Mouse (Mus musculus) layer of hippocampus, adult 9-10 months (tissue): ENCODE data around the gene Alg9.

ENCODE experiments used
- DNase-seq: peaks from one replicate; pipeline ENCODE4 v3.0.0; 2022; ENCODE audit warnings: low spot score

The Alg9 gene

DNA sequence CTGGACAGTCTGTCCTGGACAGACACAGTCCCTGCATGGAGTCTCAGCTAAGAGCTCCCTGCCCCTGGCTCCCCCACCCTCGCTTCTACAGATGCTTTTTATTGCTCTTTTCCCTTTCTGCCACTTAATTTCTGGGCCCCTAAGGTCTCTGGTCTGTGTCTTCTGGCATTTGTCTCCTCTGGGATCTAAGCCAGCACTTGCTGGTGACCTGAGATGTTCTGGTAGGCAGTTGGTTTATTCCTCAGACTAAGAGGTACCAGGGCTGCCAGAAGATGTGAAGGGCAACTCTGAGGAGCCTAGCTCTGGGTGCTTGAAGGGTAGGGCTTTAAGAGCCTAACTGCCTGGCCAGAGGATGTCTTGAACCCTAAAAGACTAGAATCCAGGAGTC, 110.8 kb downstream of the Alg9 start:
- no peak for DNase-seq

DNA sequence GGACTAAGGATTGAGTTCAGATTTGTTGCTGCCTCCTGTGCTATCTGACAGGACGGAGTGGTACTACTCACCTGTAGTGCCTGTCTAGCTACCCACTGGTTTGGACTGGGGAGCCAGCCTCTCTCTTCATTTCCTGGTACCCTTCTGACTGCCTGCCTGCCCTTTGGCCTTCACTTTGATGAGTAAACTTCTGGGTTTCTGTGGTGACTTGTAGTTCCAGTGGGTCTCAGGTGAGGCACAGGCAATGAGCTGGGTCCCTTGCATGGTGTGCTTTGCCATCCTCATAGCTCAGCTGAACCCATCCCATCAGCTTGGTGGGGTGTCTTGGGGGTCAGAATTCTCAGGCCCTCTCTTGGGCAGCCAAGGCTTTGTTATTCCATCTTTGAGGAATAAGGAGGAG, 112.1 kb downstream of the Alg9 start:
- DNase-seq, result no peak

DNA sequence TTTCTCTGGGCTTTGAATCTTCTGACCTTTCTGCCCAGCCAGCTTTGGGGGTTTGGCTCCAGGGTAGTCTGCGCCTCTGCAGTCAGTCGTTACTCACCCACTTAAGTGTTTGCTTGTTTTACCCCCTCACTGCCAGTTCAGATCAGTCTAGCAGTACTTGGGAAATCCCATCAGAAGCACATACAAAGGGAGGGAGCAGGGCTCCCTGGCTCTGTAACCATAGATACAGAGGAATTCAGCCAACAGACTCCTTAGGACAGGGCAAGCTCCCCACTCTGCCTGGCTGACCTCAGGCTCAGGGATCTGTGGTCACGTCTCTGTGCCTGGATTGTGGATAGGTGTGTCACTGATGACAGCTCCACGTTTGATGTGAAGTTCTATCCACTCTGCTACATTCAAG, 112.5 kb downstream of the Alg9 start:
- no peak for DNase-seq

DNA sequence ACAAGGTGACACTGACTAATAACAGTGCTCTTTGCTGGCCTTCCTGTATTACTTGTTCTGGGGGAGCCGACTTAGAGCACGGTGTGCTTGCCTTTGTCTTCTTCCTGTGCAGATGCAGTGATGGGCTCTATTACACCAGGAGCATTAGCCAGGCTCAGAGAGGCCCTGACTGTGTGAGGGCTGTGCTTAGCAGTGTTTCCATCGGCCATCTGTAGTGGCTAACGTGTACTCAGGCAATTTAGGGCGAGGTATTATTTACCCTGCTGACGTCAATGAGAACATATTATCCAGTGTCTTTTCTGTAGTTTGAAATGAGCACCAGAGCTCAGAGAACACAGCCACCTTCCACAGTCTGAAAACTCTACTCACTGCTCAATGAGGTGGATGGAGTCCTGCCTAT, 114.4 kb downstream of the Alg9 start:
- DNase-seq, result no peak

DNA sequence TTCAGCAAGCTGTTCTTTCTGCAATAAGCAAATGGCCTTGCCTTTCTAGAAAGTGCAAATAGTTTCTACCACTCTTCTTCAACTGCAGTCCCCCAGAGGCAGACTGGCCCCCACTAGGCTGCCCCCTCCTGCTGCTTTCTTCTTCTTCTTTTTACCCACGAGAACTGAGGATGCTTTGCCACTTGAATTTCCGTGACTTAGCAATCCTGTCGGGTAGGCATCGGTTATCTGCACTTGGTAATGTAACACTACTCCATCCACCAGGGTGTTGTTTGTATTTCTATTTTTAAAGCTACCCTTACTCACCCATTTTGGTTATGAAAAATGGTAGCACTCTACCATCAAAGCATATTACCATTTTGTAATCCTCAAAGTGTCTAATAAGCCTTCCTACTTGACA, 115.1 kb downstream of the Alg9 start:
- DNase-seq, result no peak

DNA sequence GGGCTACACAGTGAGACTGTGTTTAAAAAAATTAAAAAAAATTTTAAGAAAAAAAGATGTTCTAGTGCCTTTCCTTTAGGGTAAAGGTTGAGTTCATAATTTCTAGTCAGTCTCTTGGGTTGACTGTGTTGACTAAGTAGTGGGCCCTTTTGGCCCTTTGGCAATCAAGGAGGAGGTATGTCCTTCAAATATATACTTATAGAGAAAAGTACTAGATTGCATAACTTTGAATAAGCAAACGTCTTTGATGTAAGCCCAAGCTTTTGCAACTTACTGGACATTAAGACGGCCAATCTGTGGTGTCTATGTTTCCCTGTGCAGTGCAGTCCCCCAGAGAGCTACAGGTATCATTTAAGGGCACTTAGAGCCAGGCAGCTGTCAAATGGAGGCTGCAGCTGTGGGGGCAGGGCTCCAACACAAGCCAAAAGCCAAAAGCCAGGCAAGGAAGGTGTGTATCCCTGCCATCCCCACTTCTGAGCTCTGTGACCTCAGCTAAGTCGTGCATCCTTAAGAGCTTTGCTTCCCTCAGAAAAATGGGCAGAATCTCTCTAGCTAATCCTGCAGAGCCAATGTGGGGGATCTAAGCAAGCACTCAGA, 115.8 kb downstream of the Alg9 start:
- no peak for DNase-seq
